Mouse (Mus musculus): ENCODE measurements around the gene 9530068E07Rik. TPM values are rescaled to one million over a fixed set of nuclear protein-coding genes. Genes with fewer than 3 reads are reported as not detected.

9530068E07Rik gene
- total RNA-seq, 2 experiments from 2014 or later, result 74.8 to 132 TPM

- no peak for ATAC-seq (ENCODE audit: poor library complexity, severe bottlenecking)
These were observed 24.2 kb downstream of the 9530068E07Rik start for GRCm38 (mm10) chr11:52420296-52421052.

- ATAC-seq (ENCODE audit: poor library complexity, severe bottlenecking), result peak; percentile 52; the same call in 1 of the 2 replicates
These were observed 25.0 kb downstream of the 9530068E07Rik start for GRCm38 (mm10) chr11:52421053-52421778.

GRCm38 (mm10) chr11:52429440-52429839 is 33.2 kb downstream of the 9530068E07Rik start:
- ATAC-seq (ENCODE audit: poor library complexity, severe bottlenecking), result no peak

- no peak for ATAC-seq (ENCODE audit: poor library complexity, severe bottlenecking)
These were observed 35.4 kb downstream of the 9530068E07Rik start for GRCm38 (mm10) chr11:52431594-52431993.

- ATAC-seq (ENCODE audit: poor library complexity, severe bottlenecking), result no peak
These were observed 35.9 kb downstream of the 9530068E07Rik start for GRCm38 (mm10) chr11:52432148-52432547.

- ATAC-seq (ENCODE audit: poor library complexity, severe bottlenecking), result no peak
These were observed 37.0 kb downstream of the 9530068E07Rik start for GRCm38 (mm10) chr11:52433076-52433796.

GRCm38 (mm10) chr11:52433797-52434195 is 37.6 kb downstream of the 9530068E07Rik start:
- no peak for ATAC-seq (ENCODE audit: poor library complexity, severe bottlenecking)

GRCm38 (mm10) chr11:52435466-52435865 is 39.2 kb downstream of the 9530068E07Rik start:
- no peak for ATAC-seq (ENCODE audit: poor library complexity, severe bottlenecking)

- ATAC-seq (ENCODE audit: poor library complexity, severe bottlenecking), result no peak
These were observed 40.9 kb downstream of the 9530068E07Rik start for GRCm38 (mm10) chr11:52437123-52437522.

GRCm38 (mm10) chr11:52441096-52441495 is 44.9 kb downstream of the 9530068E07Rik start:
- ATAC-seq (ENCODE audit: poor library complexity, severe bottlenecking), result no peak

- no peak for ATAC-seq (ENCODE audit: poor library complexity, severe bottlenecking)
These were observed 51.0 kb downstream of the 9530068E07Rik start for GRCm38 (mm10) chr11:52447242-52447641.

GRCm38 (mm10) chr11:52449004-52449403 is 52.8 kb downstream of the 9530068E07Rik start:
- ATAC-seq (ENCODE audit: poor library complexity, severe bottlenecking), result no peak

- ATAC-seq (ENCODE audit: poor library complexity, severe bottlenecking), result no peak
These were observed 62.1 kb downstream of the 9530068E07Rik start for GRCm38 (mm10) chr11:52458281-52458680.

Other genes with a start within 250 kb of the 9530068E07Rik start
- not detected in 2 replicates for gene Olfr1371, start 182.4 kb upstream of the 9530068E07Rik start, total RNA-seq (2015)
- gene Olfr1371, start 182.4 kb upstream of the 9530068E07Rik start, total RNA-seq (2017), result not detected in 2 replicates
- 129 and 145 TPM in 2 replicates for gene Skp1a, start 164.4 kb upstream of the 9530068E07Rik start, total RNA-seq (2015)
- 127 and 133 TPM in 2 replicates for gene Skp1a, start 164.4 kb upstream of the 9530068E07Rik start, total RNA-seq (2017)
- 6.9 and 9.4 TPM in 2 replicates for gene Tcf7, start 113.4 kb upstream of the 9530068E07Rik start, total RNA-seq (2015)
- gene Tcf7, start 113.4 kb upstream of the 9530068E07Rik start, total RNA-seq (2017), result 1.2 and 1.8 TPM in 2 replicates
- gene Vdac1, start 35.6 kb upstream of the 9530068E07Rik start, total RNA-seq (2015), result 71.2 and 74.6 TPM in 2 replicates
- 116 and 128 TPM in 2 replicates for gene Vdac1, start 35.6 kb upstream of the 9530068E07Rik start, total RNA-seq (2017)

All from megakaryocyte, adult 5-6 weeks (primary cell).